Mouse (Mus musculus): ENCODE results near the gene Stk24.
"Not testable (repeated sequence)": the region's sequence is repeated elsewhere in the genome, so short reads cannot be mapped to it uniquely, and the experiment has no call there.

DNA sequence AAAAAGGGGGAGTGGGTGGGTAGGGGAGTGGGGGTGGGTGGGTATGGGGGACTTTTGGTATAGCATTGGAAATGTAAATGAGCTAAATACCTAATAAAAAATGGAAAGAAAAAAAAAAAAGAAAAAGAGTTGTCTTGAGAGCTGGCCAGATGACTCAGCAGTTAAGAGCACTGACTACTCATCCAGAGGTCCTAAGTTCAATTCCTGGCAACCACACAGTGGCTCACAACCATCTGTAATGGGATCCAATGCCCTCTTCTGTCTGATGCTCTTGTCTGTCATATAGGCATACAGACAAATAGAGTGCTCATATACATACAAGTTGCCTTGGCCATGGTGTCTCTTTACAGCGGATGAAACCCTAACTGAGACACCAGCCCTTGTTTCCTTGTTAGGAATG is 33.9 kb upstream of the Stk24 start:
- not testable (repeated sequence) for TF ChIP-seq POLR2A (IDR thresholded peaks at IDR 0.05; ENCODE audit: control insufficient read depth in 1 of 2, insufficient read depth in 1 of 2, low read depth in 1 of 2, low read length in 2 of 2, poor library complexity in 1 of 2); EP300 (IDR thresholded peaks at IDR 0.05; ENCODE audit: low read depth in 1 of 2, low read length in 2 of 2); POLR2AphosphoS5 (IDR thresholded peaks at IDR 0.05; ENCODE audit: borderline replicate concordance, low read depth, low read length); GATA1 (IDR thresholded peaks at IDR 0.05; ENCODE audit: low read depth, low read length); CTCF (IDR thresholded peaks at IDR 0.05 in 2 of 3, conservative IDR thresholded peaks at IDR 0.05 in 1 of 3; ENCODE audit: control insufficient read depth in 1 of 3, insufficient read depth in 1 of 3, low read depth in 2 of 3, low read length in 3 of 3, poor library complexity in 1 of 3, severe bottlenecking in 1 of 3); TCF12 (IDR thresholded peaks at IDR 0.05; ENCODE audit: low read depth, low read length); ETS1 (IDR thresholded peaks at IDR 0.05; ENCODE audit: low read depth, low read length); MAFK (IDR thresholded peaks at IDR 0.05; ENCODE audit: borderline replicate concordance, low read depth, low read length); ZKSCAN1 (IDR thresholded peaks at IDR 0.05; ENCODE audit: low read depth, low read length); HCFC1 (IDR thresholded peaks at IDR 0.05; ENCODE audit: low read depth, low read length); MAX (IDR thresholded peaks at IDR 0.05; ENCODE audit: low read length); RCOR1 (IDR thresholded peaks at IDR 0.05; ENCODE audit: low read depth, low read length)
